Mouse (Mus musculus): ENCODE measurements around the gene Grik1. TPM values are rescaled to one million over a fixed set of nuclear protein-coding genes. Genes with fewer than 3 reads are reported as not detected.

Grik1 gene
- polyA plus RNA-seq, 1 experiment from 2014 or later = 4.3 TPM

DNA sequence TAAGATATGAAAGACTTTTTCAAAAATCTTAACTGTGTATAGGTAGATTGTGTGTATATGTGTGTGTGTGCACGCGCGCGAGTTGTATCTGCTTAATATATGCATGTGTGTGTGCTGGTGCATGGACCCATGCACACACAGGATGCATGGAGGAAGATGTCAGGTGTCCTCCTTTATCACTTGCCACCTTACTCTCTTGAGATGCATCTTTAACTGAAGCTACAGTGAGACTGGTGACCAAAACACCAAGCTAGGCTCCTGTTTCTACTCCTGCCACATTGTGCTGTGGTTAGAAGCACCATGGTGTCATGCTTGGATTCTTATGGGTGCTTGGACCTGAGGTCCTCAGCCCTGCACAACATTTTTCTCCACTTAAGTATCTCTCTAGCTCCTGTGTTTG lies 245.7 kb downstream of the Grik1 start:
- Histone ChIP-seq H3K27me3 (no peaks in the 10 kb centered on the region), H3K4me1 (no peaks in the 10 kb centered on the region), H3K4me2 (replicated peaks) (no peak overlapping the region), H3K9ac (no peak overlapping the region), H3K9me3 (no peaks in the 10 kb centered on the region), H3K27ac (no peak overlapping the region), H3K36me3 (no peaks in the 10 kb centered on the region), H3K4me3 (no peak overlapping the region)
- 95% methylated on average over 4 of the region's 4 CpGs for WGBS
- no peak for ATAC-seq (ENCODE audit: insufficient number of reproducible peaks, insufficient read depth, low FRiP score, low TSS enrichment)

DNA sequence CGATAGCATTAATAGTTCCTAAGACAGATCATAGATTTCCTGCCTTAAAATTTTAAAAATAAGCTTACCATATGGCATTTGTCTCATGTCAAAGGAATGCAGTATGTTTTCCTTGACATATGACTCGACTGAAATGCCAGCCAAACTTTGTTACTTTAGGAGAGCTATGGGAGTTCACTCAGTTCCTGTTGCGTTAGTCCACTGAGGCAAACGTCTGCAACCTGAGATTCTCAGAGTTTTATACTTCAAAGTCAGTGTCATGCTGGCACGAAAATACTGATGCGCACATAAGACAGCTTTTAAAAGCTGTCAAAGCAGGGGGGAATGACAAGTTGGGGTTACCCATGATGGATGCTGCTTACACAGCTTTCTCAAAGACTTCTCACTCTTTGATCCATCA lies 247.6 kb downstream of the Grik1 start:
- Histone ChIP-seq H3K36me3 (no peaks in the 10 kb centered on the region), H3K27ac (no peak overlapping the region), H3K4me1 (no peaks in the 10 kb centered on the region), H3K4me2 (replicated peaks) (no peak overlapping the region), H3K27me3 (no peaks in the 10 kb centered on the region), H3K9me3 (no peaks in the 10 kb centered on the region), H3K9ac (no peak overlapping the region), H3K4me3 (no peak overlapping the region)
- no peak for ATAC-seq (ENCODE audit: insufficient number of reproducible peaks, insufficient read depth, low FRiP score, low TSS enrichment)
- 41% methylated on average over 6 of the region's 6 CpGs for WGBS

DNA sequence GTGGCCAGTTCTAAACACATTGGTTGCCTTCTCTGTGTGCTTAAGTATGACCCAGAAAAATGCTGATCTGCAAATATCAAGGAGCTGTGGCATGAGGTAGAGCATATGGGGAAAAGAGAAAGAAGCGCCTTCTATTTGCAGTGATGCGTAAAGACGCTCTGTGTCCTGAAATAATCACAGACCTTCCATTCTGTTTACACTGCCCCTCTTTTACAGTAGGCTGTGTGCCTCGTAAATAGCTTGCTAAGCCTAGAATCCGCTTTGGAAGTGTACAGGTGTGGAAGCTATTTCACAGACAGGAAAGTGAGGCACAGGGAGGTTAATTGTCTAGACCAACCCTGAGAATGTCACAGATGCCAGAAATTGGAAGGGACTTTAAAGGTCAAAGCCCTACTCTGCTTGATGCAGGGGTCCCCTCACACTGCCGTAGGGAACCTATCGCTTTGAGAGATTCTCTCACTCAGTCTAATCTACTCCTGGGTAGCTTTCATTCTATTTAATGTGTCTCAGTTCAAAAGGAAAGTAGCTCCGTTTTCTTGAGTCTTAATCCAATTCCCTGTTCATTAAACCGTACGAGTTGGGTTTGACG lies 251.5 kb downstream of the Grik1 start:
- H3K4me2 ChIP-seq (replicated peaks) = no peak overlapping the region
- no peak for ATAC-seq (ENCODE audit: insufficient number of reproducible peaks, insufficient read depth, low FRiP score, low TSS enrichment)
- H3K36me3 ChIP-seq = no peaks in the 10 kb centered on the region
- H3K27ac ChIP-seq = no peak overlapping the region
- WGBS = 74% methylated on average over 11 of the region's 11 CpGs
- no peak overlapping the region for H3K4me3 ChIP-seq
- no peaks in the 10 kb centered on the region for H3K4me1 ChIP-seq
- no peaks in the 10 kb centered on the region for H3K27me3 ChIP-seq
- no peaks in the 10 kb centered on the region for H3K9me3 ChIP-seq
- H3K9ac ChIP-seq = no peak overlapping the region

DNA sequence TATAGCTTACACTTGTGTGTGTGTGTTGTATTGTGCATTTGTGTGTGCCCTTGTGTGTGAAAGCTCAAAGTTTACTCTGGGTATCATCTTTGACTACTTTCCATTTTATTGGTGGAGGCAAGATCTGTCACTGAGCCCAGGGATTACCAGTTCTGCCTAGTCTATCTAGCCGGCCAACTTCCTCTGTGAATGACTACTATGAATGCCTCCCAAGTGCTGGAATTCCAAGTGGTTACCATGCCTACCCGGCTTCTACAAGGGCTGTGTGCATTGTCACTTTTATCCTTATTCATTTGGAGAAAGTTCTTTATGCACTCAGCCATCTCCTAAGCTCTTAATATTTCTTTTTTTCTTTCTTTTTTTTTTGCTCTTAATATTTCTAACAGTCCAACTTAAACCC lies 301.3 kb downstream of the Grik1 start:
- 56% methylated on average over 2 of the region's 2 CpGs for WGBS
- Histone ChIP-seq H3K36me3 (no peaks in the 10 kb centered on the region), H3K9ac (no peak overlapping the region), H3K27me3 (no peaks in the 10 kb centered on the region), H3K4me1 (no peaks in the 10 kb centered on the region), H3K27ac (no peak overlapping the region), H3K4me2 (replicated peaks) (no peak overlapping the region), H3K9me3 (no peaks in the 10 kb centered on the region), H3K4me3 (no peak overlapping the region)
- ATAC-seq (ENCODE audit: insufficient number of reproducible peaks, insufficient read depth, low FRiP score, low TSS enrichment) = no peak

DNA sequence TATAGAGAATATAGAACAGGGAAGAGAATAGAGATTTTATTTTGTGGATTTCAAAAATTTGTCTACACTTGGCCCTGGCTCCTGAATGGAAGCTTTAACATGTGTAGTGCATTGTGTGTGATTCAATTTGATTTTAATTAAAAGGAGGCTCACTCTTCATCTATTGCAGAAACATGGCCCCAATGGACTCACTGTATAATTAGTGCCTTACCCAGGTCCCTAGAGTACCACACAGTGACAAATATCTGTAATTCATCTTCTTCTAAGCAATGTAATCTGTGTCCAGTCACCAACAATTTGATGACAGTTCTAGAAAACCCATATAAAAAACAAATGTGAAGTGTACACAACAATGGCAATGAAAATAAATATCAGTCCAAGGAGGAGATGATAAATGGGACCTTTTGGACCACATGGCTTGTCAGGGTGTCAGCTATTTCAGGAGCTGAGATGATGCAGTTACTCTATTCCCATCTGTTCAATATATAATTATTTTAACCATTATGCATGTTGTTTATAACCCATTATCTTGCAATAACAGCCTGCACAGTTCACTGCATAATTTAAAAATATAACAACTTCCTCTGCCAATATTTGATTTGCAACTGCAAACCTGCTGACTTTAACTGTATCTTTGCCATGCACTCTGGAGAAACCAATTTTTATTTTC lies 305.7 kb downstream of the Grik1 start:
- no peak overlapping the region for H3K27ac ChIP-seq
- H3K4me3 ChIP-seq = no peak overlapping the region
- no peak overlapping the region for H3K4me2 ChIP-seq (replicated peaks)
- ATAC-seq (ENCODE audit: insufficient number of reproducible peaks, insufficient read depth, low FRiP score, low TSS enrichment) = no peak
- H3K9ac ChIP-seq = no peak overlapping the region
- no peaks in the 10 kb centered on the region for H3K4me1 ChIP-seq
- no peaks in the 10 kb centered on the region for H3K36me3 ChIP-seq
- no peaks in the 10 kb centered on the region for H3K9me3 ChIP-seq
- no peaks in the 10 kb centered on the region for H3K27me3 ChIP-seq

DNA sequence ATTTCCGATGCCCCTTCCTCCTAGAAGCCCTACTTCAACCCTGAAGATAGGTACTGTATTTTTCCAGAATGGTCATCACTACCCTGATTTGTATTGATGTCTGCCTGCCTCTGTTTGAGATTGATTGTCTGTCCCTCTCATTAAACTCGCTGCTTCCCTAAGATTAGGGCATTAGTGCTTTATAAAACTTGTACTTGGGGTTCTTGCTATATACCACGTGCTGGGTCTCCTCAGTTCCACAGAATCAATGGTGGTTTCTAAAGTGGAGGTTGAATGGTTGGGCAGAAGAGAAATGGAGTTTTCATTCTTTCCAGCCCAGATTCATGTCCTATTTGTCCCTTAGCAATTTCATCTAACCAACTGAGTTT lies 316.0 kb downstream of the Grik1 start:
- Histone ChIP-seq H3K9me3 (no peaks in the 10 kb centered on the region), H3K27ac (no peak overlapping the region), H3K4me2 (replicated peaks) (no peak overlapping the region), H3K4me1 (no peaks in the 10 kb centered on the region), H3K27me3 (no peaks in the 10 kb centered on the region), H3K9ac (no peak overlapping the region), H3K4me3 (no peak overlapping the region), H3K36me3 (no peaks in the 10 kb centered on the region)
- WGBS = 77% methylated on average over 3 of the region's 3 CpGs
- no peak for ATAC-seq (ENCODE audit: insufficient number of reproducible peaks, insufficient read depth, low FRiP score, low TSS enrichment)

DNA sequence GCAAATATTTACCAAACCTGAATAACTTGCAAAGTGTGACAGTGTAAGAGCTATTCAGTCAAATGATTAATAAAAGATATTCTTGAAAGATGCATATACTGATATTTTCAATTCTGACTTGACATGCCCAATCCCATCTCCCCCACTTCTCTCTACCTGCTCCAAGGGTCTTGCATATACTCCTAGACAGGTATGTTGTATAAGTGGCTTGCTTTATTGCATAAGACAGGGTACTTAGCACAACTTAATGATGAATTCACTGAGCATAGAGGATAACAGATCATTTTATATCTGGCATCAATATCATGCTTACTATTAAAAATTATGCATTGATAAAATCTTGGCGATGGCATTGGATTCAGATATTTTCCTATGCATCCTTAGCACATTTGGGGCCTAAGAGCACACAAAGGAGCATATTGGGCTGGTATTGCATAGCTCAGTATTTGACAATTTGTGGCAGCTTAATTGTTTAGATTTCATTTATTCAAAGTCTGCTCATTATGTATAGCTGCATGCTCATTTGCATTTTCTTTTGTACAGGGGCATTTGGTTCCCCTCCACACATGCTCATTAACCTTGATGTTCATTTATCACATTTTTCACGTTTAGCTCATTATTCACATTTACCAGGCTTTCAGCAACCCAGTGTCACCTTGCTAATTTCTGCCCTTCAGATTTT lies 316.5 kb downstream of the Grik1 start:
- H3K36me3 ChIP-seq = no peaks in the 10 kb centered on the region
- ATAC-seq (ENCODE audit: insufficient number of reproducible peaks, insufficient read depth, low FRiP score, low TSS enrichment) = no peak
- 72% methylated on average over 2 of the region's 2 CpGs for WGBS

DNA sequence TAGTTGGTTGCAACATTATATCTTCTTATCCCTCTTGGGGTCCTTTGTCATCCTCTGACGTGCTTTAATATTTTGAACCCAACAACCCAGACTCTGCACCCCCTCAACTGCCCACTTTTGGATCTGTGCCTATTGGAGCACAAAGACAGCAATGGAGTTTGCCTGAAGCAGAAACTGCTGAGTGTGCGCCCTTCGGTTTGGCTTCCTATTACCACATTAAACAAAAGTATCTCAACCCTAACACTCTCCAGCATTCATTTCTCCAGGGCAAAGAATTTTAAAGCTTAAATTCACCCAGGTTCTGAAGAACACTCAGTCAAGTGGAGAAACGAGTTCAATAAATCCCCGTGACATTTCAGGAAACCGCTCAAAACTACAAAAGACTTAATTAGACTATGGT lies 318.2 kb downstream of the Grik1 start:
- Histone ChIP-seq H3K4me1 (no peaks in the 10 kb centered on the region), H3K27ac (no peak overlapping the region), H3K9me3 (no peaks in the 10 kb centered on the region), H3K27me3 (no peaks in the 10 kb centered on the region), H3K4me2 (replicated peaks) (no peak overlapping the region), H3K4me3 (no peak overlapping the region), H3K9ac (no peak overlapping the region), H3K36me3 (no peaks in the 10 kb centered on the region)
- 73% methylated on average over 6 of the region's 6 CpGs for WGBS
- no peak for ATAC-seq (ENCODE audit: insufficient number of reproducible peaks, insufficient read depth, low FRiP score, low TSS enrichment)

More for the DNA sequence above, 316.5 kb downstream of the Grik1 start:
- H3K27me3 ChIP-seq = no peaks in the 10 kb centered on the region
- no peaks in the 10 kb centered on the region for H3K4me1 ChIP-seq
- no peak overlapping the region for H3K9ac ChIP-seq
- no peak overlapping the region for H3K4me2 ChIP-seq (replicated peaks)
- no peaks in the 10 kb centered on the region for H3K9me3 ChIP-seq
- no peak overlapping the region for H3K27ac ChIP-seq
- no peak overlapping the region for H3K4me3 ChIP-seq

DNA sequence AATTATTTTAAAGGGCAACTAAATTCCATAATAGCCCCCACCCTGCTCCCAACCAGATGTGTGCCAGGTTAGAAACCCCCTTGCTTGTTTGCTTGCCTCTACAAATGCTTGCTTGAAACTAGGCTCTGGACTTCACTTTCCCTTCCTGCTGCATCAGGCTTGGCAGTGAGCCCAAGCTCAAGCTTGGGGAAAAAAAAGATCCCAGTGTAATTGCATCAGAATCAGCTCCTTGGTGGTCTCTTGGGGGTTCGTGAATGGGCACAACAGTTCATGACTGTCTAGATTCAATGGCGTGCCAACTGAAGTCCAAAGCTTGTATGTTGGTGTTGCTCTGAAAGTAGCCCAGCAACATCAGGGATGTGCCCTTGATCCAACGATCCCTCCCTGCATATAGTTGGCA lies 320.1 kb downstream of the Grik1 start:
- 84% methylated on average over 3 of the region's 3 CpGs for WGBS
- H3K4me2 ChIP-seq (replicated peaks) = no peak overlapping the region
- no peak overlapping the region for H3K9ac ChIP-seq
- H3K36me3 ChIP-seq = no peaks in the 10 kb centered on the region
- no peaks in the 10 kb centered on the region for H3K27me3 ChIP-seq
- no peak overlapping the region for H3K4me3 ChIP-seq
- no peaks in the 10 kb centered on the region for H3K4me1 ChIP-seq
- H3K27ac ChIP-seq = no peak overlapping the region
- ATAC-seq (ENCODE audit: insufficient number of reproducible peaks, insufficient read depth, low FRiP score, low TSS enrichment) = no peak
- no peaks in the 10 kb centered on the region for H3K9me3 ChIP-seq

DNA sequence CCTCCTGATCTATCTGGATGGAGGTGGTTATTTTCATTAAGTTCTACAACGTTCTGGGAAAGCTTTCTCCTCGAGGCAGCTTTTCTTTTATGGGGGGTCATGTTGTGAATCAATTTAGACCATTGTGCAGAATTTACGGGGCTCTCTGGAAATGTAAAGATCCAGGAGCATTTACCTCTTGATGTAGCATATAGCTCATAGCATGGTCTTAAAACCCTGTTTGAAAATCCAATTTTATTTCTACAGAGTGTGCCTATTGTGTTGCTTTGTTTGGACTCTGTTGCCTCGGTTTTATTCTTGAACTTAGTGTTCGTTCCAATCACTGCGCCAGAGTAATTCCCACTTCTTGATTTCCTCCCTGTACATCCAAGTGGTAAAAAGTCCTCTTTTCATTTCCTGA lies 328.6 kb downstream of the Grik1 start:
- H3K27ac ChIP-seq = no peak overlapping the region
- H3K9me3 ChIP-seq = no peaks in the 10 kb centered on the region
- WGBS = 82% methylated on average over 6 of the region's 6 CpGs

DNA sequence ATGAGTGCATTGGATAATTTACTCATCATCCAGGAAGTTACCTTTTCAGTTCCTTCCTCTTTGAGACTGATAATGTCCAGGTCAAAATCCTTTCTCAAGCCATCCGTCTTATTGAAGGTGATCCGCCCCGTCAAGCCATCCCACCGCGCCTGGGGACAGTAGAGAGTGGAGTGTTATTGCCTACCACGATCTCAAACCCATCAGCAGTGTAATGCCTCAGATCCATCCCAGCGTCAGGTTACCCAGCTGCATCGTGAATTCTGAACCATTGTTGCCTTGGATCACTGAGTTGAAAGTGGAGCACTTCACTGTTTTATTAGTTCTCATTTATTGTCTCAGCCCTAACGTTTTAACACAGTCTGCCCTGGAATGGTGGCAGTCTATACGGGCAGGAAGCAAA lies 332.6 kb downstream of the Grik1 start:
- no peaks in the 10 kb centered on the region for H3K4me1 ChIP-seq
- H3K9ac ChIP-seq = no peak overlapping the region
- WGBS = 91% methylated on average over 10 of the region's 10 CpGs
- H3K4me3 ChIP-seq = no peak overlapping the region
- H3K27ac ChIP-seq = no peak overlapping the region
- ATAC-seq (ENCODE audit: insufficient number of reproducible peaks, insufficient read depth, low FRiP score, low TSS enrichment) = no peak
- H3K4me2 ChIP-seq (replicated peaks) = no peak overlapping the region
- H3K36me3 ChIP-seq = no peaks in the 10 kb centered on the region
- no peaks in the 10 kb centered on the region for H3K27me3 ChIP-seq
- no peaks in the 10 kb centered on the region for H3K9me3 ChIP-seq

More for the DNA sequence above, 328.6 kb downstream of the Grik1 start:
- Histone ChIP-seq H3K4me1 (no peaks in the 10 kb centered on the region), H3K4me2 (replicated peaks) (no peak overlapping the region), H3K4me3 (no peak overlapping the region), H3K36me3 (no peaks in the 10 kb centered on the region), H3K27me3 (no peaks in the 10 kb centered on the region), H3K9ac (no peak overlapping the region)
- ATAC-seq (ENCODE audit: insufficient number of reproducible peaks, insufficient read depth, low FRiP score, low TSS enrichment) = no peak

DNA sequence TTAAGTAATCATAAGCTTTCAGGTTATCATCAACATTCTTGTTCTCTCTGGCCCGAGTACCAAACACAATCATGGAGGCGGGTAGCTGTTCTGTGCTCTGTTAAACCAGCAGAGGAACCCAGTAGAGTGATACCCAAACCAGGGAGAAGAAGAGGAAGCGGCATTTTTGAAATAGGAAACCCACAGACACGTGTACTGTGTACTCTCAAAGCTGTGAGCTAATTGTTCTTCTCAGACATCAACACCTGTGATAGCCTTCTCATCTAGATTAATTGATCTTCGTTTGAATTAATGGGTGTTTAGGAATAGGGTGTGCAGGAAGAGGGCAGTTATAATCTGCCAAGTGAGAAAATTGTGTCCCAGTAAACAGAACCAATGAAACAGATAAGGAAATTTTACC lies 333.9 kb downstream of the Grik1 start:
- H3K4me1 ChIP-seq = no peaks in the 10 kb centered on the region
- no peaks in the 10 kb centered on the region for H3K27me3 ChIP-seq
- WGBS = 65% methylated on average over 5 of the region's 5 CpGs
- ATAC-seq (ENCODE audit: insufficient number of reproducible peaks, insufficient read depth, low FRiP score, low TSS enrichment) = no peak
- no peaks in the 10 kb centered on the region for H3K36me3 ChIP-seq
- H3K27ac ChIP-seq = no peak overlapping the region
- H3K4me3 ChIP-seq = no peak overlapping the region
- H3K9ac ChIP-seq = no peak overlapping the region
- H3K9me3 ChIP-seq = no peaks in the 10 kb centered on the region
- H3K4me2 ChIP-seq (replicated peaks) = no peak overlapping the region
